Mouse (Mus musculus) limb, embryonic 12.5 days (tissue): ENCODE results near the gene Ints14. TPM values are rescaled to one million over a fixed set of nuclear protein-coding genes. Genes with fewer than 3 reads are reported as not detected.

ENCODE experiments used
- ATAC-seq: fragments of 200-750 bp; cut with Nextera tagmentation; 2 replicates; pipeline ENCODE4 v1.8.0; 2017; ENCODE audit warnings: low read depth, moderate TSS enrichment; ENCODE audit not compliant: insufficient number of reproducible peaks, insufficient read depth, low FRiP score, low TSS enrichment
- H3K27ac ChIP-seq: fragments of 300-500 bp; sonication (generic); 2 replicates; pipeline ENCODE4 v1.5.1; 2016; ENCODE audit warnings: mild to moderate bottlenecking, moderate library complexity
- H3K27me3 ChIP-seq: fragments of 300-500 bp; sonication (generic); 2 replicates; pipeline ENCODE4 v1.6.1; 2016; ENCODE audit warnings: mild to moderate bottlenecking, moderate library complexity
- H3K36me3 ChIP-seq: fragments of 300-500 bp; sonication (generic); 2 replicates; pipeline ENCODE4 v1.6.1; 2016; ENCODE audit warnings: mild to moderate bottlenecking, moderate library complexity
- H3K4me1 ChIP-seq: fragments of 300-500 bp; sonication (generic); replicated peaks from 2 replicates; pipeline ENCODE4 v1.6.1; 2016
- H3K4me2 ChIP-seq: fragments of 300-500 bp; sonication (generic); 2 replicates; pipeline ENCODE4 v1.6.1; 2016; ENCODE audit warnings: mild to moderate bottlenecking, moderate library complexity
- H3K4me3 ChIP-seq: fragments of 300-500 bp; sonication (generic); replicated peaks from 2 replicates; pipeline ENCODE4 v1.5.1; 2016; ENCODE audit warnings: mild to moderate bottlenecking
- H3K9ac ChIP-seq: fragments of 300-500 bp; sonication (generic); replicated peaks from 2 replicates; pipeline ENCODE4 v1.6.1; 2016; ENCODE audit warnings: mild to moderate bottlenecking, moderate library complexity
- H3K9me3 ChIP-seq: fragments of 300-500 bp; sonication (generic); 2 replicates; pipeline ENCODE4 v1.6.1; 2016; ENCODE audit warnings: mild to moderate bottlenecking, moderate library complexity
- WGBS: fragments of 180-500 bp; shearing (Covaris S2); methylation state at CpG from one replicate; pipeline ENCODE4 v1.1.7; 2016; 5-methylcytosine and 5-hydroxymethylcytosine counted together
- polyA plus RNA-seq: library from polyadenylated mRNA; unstranded; fragments of >200 nt; fragmentation: Nextera tagmentation; extraction: Ambion mirVana; gene quantifications from 2 replicates; pipeline ENCODE4 v1.2.1, GENCODE M21; 2016

Ints14 gene
- polyA plus RNA-seq, 1 experiment from 2014 or later = 60.2 TPM

- H3K36me3 ChIP-seq = no peaks in the 10 kb centered on the region
- no peak overlapping the region for H3K27ac ChIP-seq
Measured at GRCm38 (mm10) chr9:64936508-64936907, 24.2 kb upstream of the Ints14 start.

DNA sequence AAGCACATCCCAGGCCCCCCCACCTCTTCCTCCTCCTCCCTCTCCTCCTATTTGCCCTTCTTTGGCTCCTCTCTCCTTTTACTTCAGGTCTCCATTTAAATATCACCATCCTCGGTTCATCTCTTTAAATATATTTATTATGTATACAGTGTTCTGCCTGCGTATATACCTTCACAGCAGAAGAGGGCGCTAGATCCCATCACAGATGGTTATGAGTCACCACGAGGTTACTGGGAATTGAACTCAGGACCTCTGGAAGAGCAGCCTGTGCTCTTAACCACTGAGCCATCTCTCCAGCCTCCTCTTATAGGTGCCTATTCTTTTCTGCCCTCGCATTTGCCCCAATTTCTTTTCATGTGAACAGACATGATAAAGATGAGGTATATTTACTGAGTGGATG is 23.2 kb upstream of the Ints14 start:
- Histone ChIP-seq H3K4me3 (no peak overlapping the region), H3K4me1 (peaks cover 28% of the 10 kb centered on the region), H3K36me3 (no peaks in the 10 kb centered on the region), H3K27ac (no peak overlapping the region), H3K9ac (no peak overlapping the region), H3K9me3 (no peaks in the 10 kb centered on the region), H3K27me3 (peaks cover 12% of the 10 kb centered on the region; the same call in 1 of the 2 replicates), H3K4me2 (no peak overlapping the region)
- ATAC-seq = no peak
- WGBS = 60% methylated on average over 5 of the region's 5 CpGs

More at GRCm38 (mm10) chr9:64936508-64936907, 24.2 kb upstream of the Ints14 start:
- WGBS = 9% methylated on average over 6 of the region's 6 CpGs
- Histone ChIP-seq H3K9me3 (no peaks in the 10 kb centered on the region), H3K4me1 (peaks cover 28% of the 10 kb centered on the region), H3K9ac (no peak overlapping the region), H3K4me3 (no peak overlapping the region), H3K27me3 (peaks cover 11% of the 10 kb centered on the region; the same call in 1 of the 2 replicates), H3K4me2 (no peak overlapping the region)
- no peak for ATAC-seq

- H3K4me2 ChIP-seq = no peak overlapping the region
- H3K36me3 ChIP-seq = no peaks in the 10 kb centered on the region
- no peaks in the 10 kb centered on the region for H3K9me3 ChIP-seq
- H3K9ac ChIP-seq = no peak overlapping the region
- H3K27ac ChIP-seq = no peak overlapping the region
- WGBS = 82% methylated on average over 5 of the region's 5 CpGs
- H3K4me1 ChIP-seq = peaks cover 25% of the 10 kb centered on the region
- H3K4me3 ChIP-seq = no peak overlapping the region
- H3K27me3 ChIP-seq = peaks cover 23% of the 10 kb centered on the region
- no peak for ATAC-seq
Measured at GRCm38 (mm10) chr9:64938535-64938934, 22.2 kb upstream of the Ints14 start.

DNA sequence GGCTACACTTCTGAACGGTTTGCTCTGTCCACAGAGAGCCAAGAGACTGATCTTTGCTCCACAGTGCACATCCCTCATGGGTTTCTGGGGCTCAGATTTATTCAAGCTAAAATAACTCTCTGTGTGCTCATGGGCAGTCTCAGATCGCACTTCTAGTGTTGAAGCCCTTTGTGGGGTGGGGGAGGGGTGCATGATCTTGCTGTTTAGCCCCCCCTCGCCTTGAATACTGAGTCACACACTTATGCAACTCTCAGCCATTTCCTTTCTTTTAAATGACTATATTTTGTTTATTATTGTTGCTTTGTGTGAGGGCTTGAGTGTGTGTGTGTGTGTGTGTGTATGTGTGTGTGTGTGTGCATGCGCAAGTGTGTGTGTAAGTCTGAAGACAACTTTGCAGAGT is 21.4 kb upstream of the Ints14 start:
- peaks cover 22% of the 10 kb centered on the region for H3K4me1 ChIP-seq
- no peaks in the 10 kb centered on the region for H3K9me3 ChIP-seq
- peaks cover 25% of the 10 kb centered on the region for H3K27me3 ChIP-seq
- no peak overlapping the region for H3K4me2 ChIP-seq
- H3K9ac ChIP-seq = no peak overlapping the region
- 57% methylated on average over 4 of the region's 4 CpGs for WGBS
- H3K36me3 ChIP-seq = no peaks in the 10 kb centered on the region
- ATAC-seq = no peak
- H3K27ac ChIP-seq = no peak overlapping the region
- H3K4me3 ChIP-seq = no peak overlapping the region

- H3K4me3 ChIP-seq = no peak overlapping the region
- no peak for ATAC-seq
- H3K27ac ChIP-seq = no peak overlapping the region
- H3K4me1 ChIP-seq = peaks cover 23% of the 10 kb centered on the region
- 88% methylated on average over 2 of the region's 2 CpGs for WGBS
- H3K9me3 ChIP-seq = no peaks in the 10 kb centered on the region
- H3K36me3 ChIP-seq = no peaks in the 10 kb centered on the region
- H3K9ac ChIP-seq = no peak overlapping the region
- H3K27me3 ChIP-seq = peaks cover 30% of the 10 kb centered on the region
- no peak overlapping the region for H3K4me2 ChIP-seq
Measured at GRCm38 (mm10) chr9:64939790-64940189, 20.9 kb upstream of the Ints14 start.

GRCm38 (mm10) chr9:64940731-64941346 is 19.9 kb upstream of the Ints14 start:
- ATAC-seq = no peak; the same call in 1 of the 2 replicates
- Histone ChIP-seq H3K4me3 (no peak overlapping the region), H3K9me3 (no peaks in the 10 kb centered on the region), H3K9ac (no peak overlapping the region), H3K27me3 (peaks cover 32% of the 10 kb centered on the region), H3K27ac (peak overlapping the region; percentile 35; the same call in 1 of the 2 replicates), H3K36me3 (no peaks in the 10 kb centered on the region), H3K4me2 (no peak overlapping the region), H3K4me1 (peaks cover 23% of the 10 kb centered on the region)
- 56% methylated on average over 11 of the region's 11 CpGs for WGBS

DNA sequence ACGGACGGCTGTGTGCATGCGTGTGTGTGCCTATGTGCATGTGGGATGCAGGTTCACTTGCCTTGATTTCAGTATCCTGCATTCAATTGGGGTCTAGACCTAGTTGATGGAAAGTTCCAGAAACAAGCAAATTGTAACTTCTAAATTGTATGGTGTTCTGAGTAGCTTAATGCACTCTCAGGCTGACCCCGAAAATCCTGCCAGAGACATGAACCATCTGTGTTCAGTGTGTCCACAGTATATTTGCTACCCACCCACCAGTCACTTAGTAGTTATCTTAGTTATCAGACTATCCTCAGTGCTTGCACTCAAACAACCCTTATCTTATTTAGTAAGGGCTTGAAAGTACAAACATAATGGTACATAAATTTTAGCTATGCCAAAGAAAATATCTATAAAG is 19.1 kb upstream of the Ints14 start:
- Histone ChIP-seq H3K4me3 (no peak overlapping the region), H3K36me3 (no peaks in the 10 kb centered on the region), H3K4me2 (no peak overlapping the region), H3K27me3 (peaks cover 38% of the 10 kb centered on the region), H3K27ac (peak overlapping the region; percentile 12; the same call in 1 of the 2 replicates), H3K4me1 (peaks cover 23% of the 10 kb centered on the region), H3K9ac (no peak overlapping the region), H3K9me3 (no peaks in the 10 kb centered on the region)
- 87% methylated on average over 4 of the region's 4 CpGs for WGBS
- no peak for ATAC-seq

DNA sequence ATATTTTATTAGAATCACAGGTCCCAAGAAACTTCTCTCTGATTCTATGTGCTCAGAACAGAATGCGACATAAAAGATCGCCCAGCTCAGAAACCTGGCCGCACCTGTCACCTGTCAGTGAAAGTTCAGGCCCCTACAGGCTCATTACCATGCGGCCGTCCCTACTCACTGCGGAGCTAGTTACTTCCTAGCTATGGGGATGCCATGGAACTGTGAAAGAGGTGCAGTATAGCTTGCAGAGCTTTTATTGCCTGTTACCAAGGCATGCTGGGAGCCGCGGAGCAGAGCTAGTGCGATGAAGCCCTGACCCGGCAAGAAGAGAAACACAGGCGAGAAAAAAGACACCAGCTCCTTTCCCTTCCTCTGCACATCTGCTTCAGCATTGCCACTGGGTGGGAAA is 16.7 kb upstream of the Ints14 start:
- Histone ChIP-seq H3K4me3 (peak overlapping the region; percentile 16; the same call in 1 of the 2 replicates), H3K4me2 (peak overlapping the region; percentile 49), H3K9ac (0 out of 2 replicates have a peak overlapping the region, but pooled peaks have one; percentile 4), H3K27ac (no peak overlapping the region), H3K36me3 (no peaks in the 10 kb centered on the region), H3K4me1 (peaks cover 23% of the 10 kb centered on the region), H3K27me3 (peaks cover 47% of the 10 kb centered on the region), H3K9me3 (no peaks in the 10 kb centered on the region)
- WGBS = 6% methylated on average over 11 of the region's 11 CpGs
- no peak for ATAC-seq

DNA sequence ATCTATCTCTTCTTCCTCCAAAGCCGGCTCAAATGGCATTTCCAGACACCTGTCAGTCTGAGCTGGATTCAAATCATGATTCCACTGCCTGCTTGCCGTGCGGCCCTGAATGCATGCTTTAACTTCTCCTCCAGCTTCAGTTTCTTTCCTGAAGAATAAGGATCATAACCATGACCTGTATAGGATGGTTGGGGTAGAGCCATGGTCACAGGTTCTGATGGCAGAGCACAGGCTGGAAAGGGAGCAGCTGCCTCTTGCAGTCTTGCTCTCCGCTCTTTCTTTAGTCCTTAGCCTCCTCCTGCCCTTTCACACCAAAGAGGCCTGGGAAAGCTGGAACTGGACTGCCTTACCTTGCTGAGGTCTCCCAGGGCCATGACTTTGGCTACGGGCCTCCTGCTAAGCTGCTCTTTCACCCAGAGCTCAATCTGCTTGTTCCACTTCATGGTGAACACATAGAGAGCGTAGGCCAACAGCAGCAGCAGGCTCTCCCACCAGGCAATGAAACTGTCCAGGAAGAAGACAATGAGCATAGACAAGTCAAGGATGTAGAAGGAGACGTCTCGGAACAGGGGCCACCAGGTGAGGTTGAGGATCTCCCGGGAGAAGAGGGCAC is 13.1 kb upstream of the Ints14 start:
- H3K4me1 ChIP-seq = peaks cover 10% of the 10 kb centered on the region
- no peaks in the 10 kb centered on the region for H3K9me3 ChIP-seq
- no peak for ATAC-seq
- peaks cover 71% of the 10 kb centered on the region for H3K27me3 ChIP-seq
- 86% methylated on average over 9 of the region's 9 CpGs for WGBS
- H3K27ac ChIP-seq = no peak overlapping the region
- H3K9ac ChIP-seq = no peak overlapping the region
- H3K36me3 ChIP-seq = no peaks in the 10 kb centered on the region
- no peak overlapping the region for H3K4me2 ChIP-seq
- H3K4me3 ChIP-seq = no peak overlapping the region

DNA sequence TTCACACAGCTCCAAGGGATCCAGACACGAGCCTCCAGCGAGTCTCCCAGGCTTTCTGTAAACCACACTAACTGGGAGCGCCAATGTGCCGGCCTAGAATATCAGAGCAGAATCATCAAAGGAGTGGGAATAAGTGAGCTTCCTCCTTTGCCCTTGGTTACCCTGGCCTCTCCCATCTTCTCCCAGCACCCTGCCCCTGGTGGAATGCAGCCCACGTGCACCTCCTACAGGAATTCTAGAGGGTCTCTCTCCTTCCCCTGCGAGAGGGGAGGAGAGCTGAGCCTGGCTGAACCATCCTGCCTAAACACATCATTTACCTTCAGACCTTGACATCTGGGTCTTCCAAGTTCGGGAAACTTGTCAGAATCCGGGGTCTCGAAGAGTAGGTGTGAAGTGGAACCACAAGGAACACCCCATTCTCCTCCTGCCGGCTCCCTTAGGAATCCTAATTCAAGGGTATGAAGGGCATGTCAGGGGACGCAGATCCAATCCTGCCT is 9.5 kb upstream of the Ints14 start, which contains the start of gene Slc24a1:
TSS of gene Slc24a1 (minus strand) at position 447 of the 497 bp plus-strand sequence.
- Histone ChIP-seq H3K4me2 (no peak within 1 kb of the TSS), H3K4me3 (no peak within 1 kb of the TSS), H3K27me3 (peaks cover 62% of the 10 kb centered on the region), H3K9ac (no peak within 1 kb of the TSS), H3K4me1 (no peaks in the 10 kb centered on the region), H3K9me3 (no peaks in the 10 kb centered on the region), H3K27ac (no peak within 1 kb of the TSS), H3K36me3 (no peaks in the 10 kb centered on the region)
- ATAC-seq = no peak
- 34% methylated on average over 11 of the region's 11 CpGs for WGBS

DNA sequence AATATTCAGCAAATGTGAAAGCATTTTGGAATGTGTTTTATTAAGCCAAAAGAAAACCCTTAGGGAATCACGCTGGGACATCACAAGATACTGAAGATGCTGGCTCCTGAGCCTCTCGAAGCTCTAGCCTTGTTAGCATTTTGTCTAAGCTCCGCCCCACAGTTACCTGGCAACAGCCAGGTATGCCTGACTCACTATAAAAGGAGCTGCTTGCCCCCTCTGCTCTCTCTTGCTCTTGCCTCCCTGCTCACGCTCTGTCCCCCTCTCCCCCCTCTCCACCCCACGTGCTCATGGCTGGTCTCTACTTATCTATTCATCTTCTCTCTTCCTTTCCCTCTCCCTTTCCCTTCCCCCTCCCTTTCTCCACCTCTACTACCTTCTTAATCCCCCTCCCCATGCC is 8.7 kb upstream of the Ints14 start:
- Histone ChIP-seq H3K9me3 (no peaks in the 10 kb centered on the region), H3K4me3 (no peak overlapping the region), H3K27ac (no peak overlapping the region), H3K27me3 (peaks cover 57% of the 10 kb centered on the region), H3K4me2 (no peak overlapping the region), H3K9ac (no peak overlapping the region), H3K4me1 (no peaks in the 10 kb centered on the region), H3K36me3 (no peaks in the 10 kb centered on the region)
- 19% methylated on average over 5 of the region's 5 CpGs for WGBS
- no peak for ATAC-seq
